Comparison of ENCODE assay signal across 20 mouse cellular contexts in the genomic region with DNA sequence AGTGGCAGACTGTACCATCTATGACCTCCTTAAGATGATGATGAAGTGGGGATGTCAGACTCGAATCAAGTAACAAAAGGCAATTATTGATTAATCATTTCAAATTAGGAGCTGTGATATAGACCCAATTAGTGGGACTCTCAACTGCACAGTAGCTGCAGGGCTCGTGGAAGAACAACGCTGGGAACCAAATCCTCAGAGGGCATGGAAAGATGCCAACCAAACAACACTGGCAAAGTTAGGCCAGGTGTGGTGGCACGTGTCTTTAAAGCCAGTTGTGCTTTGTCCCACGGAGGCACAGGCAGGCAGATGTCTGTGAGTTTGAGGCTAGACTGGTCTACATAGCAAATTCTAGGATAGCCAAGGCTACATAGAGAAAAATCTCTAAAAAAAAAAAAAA. TPM values are rescaled to one million over a fixed set of nuclear protein-coding genes. Genes with fewer than 3 reads are reported as not detected.
DNase-seq lines count a peak whose midpoint lies in the region; ATAC-seq and TF ChIP-seq lines count a peak whose summit lies in the region.
"Had no signal": no experiment of that assay in that cellular context is flagged by ENCODE, and none has a peak within 500 bp of the region (broad histone marks: within the 10 kb centered on the region; RNA-seq: fewer than 3 reads in every experiment).

No protein-coding gene starts in this region.

- no peak for ATAC-seq in cerebellum, adult (ENCODE audit: insufficient number of reproducible peaks, low FRiP score, low TSS enrichment)
- ATAC-seq in kidney, embryonic 15.5 days (replicated peaks; ENCODE audit: low FRiP score) = no peak
- no peak for ATAC-seq in lung, embryonic 16.5 days (ENCODE audit: low read depth)
- ATAC-seq in stomach, postnatal 0 days (ENCODE audit: low FRiP score, low TSS enrichment) = no peak
- ATAC-seq: forebrain, embryonic 14.5 days; inflammation-experienced regulatory T-cells, adult 6 months had no signal

- no peak for TF ChIP-seq EP300 in stomach, postnatal 0 days (optimal IDR thresholded peaks at IDR 0.05)

- no peak overlapping the region for H3K4me3 ChIP-seq in kidney, embryonic 15.5 days (replicated peaks)
- H3K4me3 ChIP-seq in lung, embryonic 16.5 days (ENCODE audit: low read length) = no peak overlapping the region
- H3K4me3 ChIP-seq in stomach, postnatal 0 days (ENCODE audit: low read depth, low read length) = no peak overlapping the region
- H3K4me3 ChIP-seq: gastrocnemius, adult 2 months; heart, embryonic 15.5 days had no signal

- DNase-seq in cerebellum, adult 9-11 months = peak; percentile 4
- no peak for DNase-seq in kidney, postnatal 10 days
- DNase-seq in lung, postnatal 4 days = no peak
- no peak for DNase-seq in stomach, postnatal 0 days (ENCODE audit: low spot score)
- DNase-seq in ovary, adult 18-20 months (ENCODE audit: low spot score) = no peak
- DNase-seq: adrenal gland, postnatal 36 days; cerebellum, adult 11 months; cerebellum, postnatal 25 days; gastrocnemius, adult 2 months; heart, postnatal 36 days; thymus, postnatal 25 days had no signal

- peaks cover 9% of the 10 kb centered on the region for H3K27me3 ChIP-seq in kidney, embryonic 15.5 days
- H3K27me3 ChIP-seq in lung, embryonic 16.5 days (ENCODE audit: control insufficient read depth, insufficient read depth, low read depth, low read length) = no peaks in the 10 kb centered on the region
- no peaks in the 10 kb centered on the region for H3K27me3 ChIP-seq in stomach, postnatal 0 days (ENCODE audit: control insufficient read depth, insufficient read depth, low read length)

- WGBS in kidney, embryonic 15.5 days = 81% methylated on average over 5 of the region's 5 CpGs
- WGBS in lung, embryonic 16.5 days = 67% methylated on average over 5 of the region's 5 CpGs
- WGBS in stomach, postnatal 0 days = 61% methylated on average over 5 of the region's 5 CpGs

- H3K4me2 ChIP-seq in kidney, embryonic 15.5 days = no peak overlapping the region; the same call in 1 of the 2 replicates
- 0 out of 2 replicates have a peak overlapping the region, but pooled peaks have one; percentile 26 for H3K4me2 ChIP-seq in lung, embryonic 16.5 days (ENCODE audit: low read depth, low read length)
- no peak overlapping the region for H3K4me2 ChIP-seq in stomach, postnatal 0 days (replicated peaks; ENCODE audit: low read depth)
- H3K4me2 ChIP-seq: hindbrain, embryonic 14.5 days; midbrain, embryonic 11.5 days had no signal

- peaks cover 88% of the 10 kb centered on the region for H3K4me1 ChIP-seq in kidney, embryonic 15.5 days
- peaks cover 49% of the 10 kb centered on the region for H3K4me1 ChIP-seq in lung, embryonic 16.5 days (replicated peaks; ENCODE audit: control insufficient read depth, insufficient read depth, low read length)
- H3K4me1 ChIP-seq in stomach, postnatal 0 days (replicated peaks; ENCODE audit: control insufficient read depth, insufficient read depth) = peaks cover 5% of the 10 kb centered on the region

- no peak overlapping the region for H3K9ac ChIP-seq in kidney, embryonic 15.5 days
- H3K9ac ChIP-seq in lung, embryonic 16.5 days (ENCODE audit: low read length) = no peak overlapping the region
- H3K9ac ChIP-seq in stomach, postnatal 0 days (ENCODE audit: low read length) = no peak overlapping the region
- H3K9ac ChIP-seq: heart, embryonic 15.5 days; hindbrain, embryonic 14.5 days had no signal

- 0 out of 2 replicates have a peak overlapping the region, but pooled peaks have one; percentile 89 for H3K27ac ChIP-seq in kidney, embryonic 15.5 days
- H3K27ac ChIP-seq in lung, embryonic 16.5 days (ENCODE audit: low read length) = peak overlapping the region; percentile 95
- peak overlapping the region; percentile 95 for H3K27ac ChIP-seq in stomach, postnatal 0 days (replicated peaks)
- H3K27ac ChIP-seq: gastrocnemius, adult 2 months; hindbrain, embryonic 14.5 days had no signal

- peaks cover 18% of the 10 kb centered on the region for H3K36me3 ChIP-seq in kidney, embryonic 15.5 days
- peaks cover 10% of the 10 kb centered on the region for H3K36me3 ChIP-seq in lung, embryonic 16.5 days (ENCODE audit: control insufficient read depth, insufficient read depth, low read length)
- H3K36me3 ChIP-seq in stomach, postnatal 0 days (ENCODE audit: control insufficient read depth, insufficient read depth, low read length) = no peaks in the 10 kb centered on the region
- H3K36me3 ChIP-seq: heart, embryonic 15.5 days had no signal

- H3K9me3 ChIP-seq in kidney, embryonic 15.5 days (replicated peaks) = no peaks in the 10 kb centered on the region
- H3K9me3 ChIP-seq in lung, embryonic 16.5 days (ENCODE audit: control insufficient read depth, low read length) = no peaks in the 10 kb centered on the region
- H3K9me3 ChIP-seq in stomach, postnatal 0 days (ENCODE audit: control insufficient read depth, low read length) = no peaks in the 10 kb centered on the region
- H3K9me3 ChIP-seq: heart, embryonic 15.5 days; limb, embryonic 10.5 days had no signal

- no peak for TF ChIP-seq CTCF in stomach, postnatal 0 days (IDR thresholded peaks at IDR 0.05; ENCODE audit: low read depth)

RNA-seq across cellular contexts. Expression of gene Prss8, which starts 0.7 kb away (rescaled TPM):
- polyA plus RNA-seq in kidney, embryonic 15.5 days (2015; fragmentation: Nextera tagmentation; extraction: Ambion mirVana) = 56.9 and 59.5 TPM in 2 replicates
- polyA plus RNA-seq in lung, embryonic 16.5 days (2015; fragmentation: Nextera tagmentation; extraction: Ambion mirVana) = 101 and 108 TPM in 2 replicates
- 77.4 and 85.3 TPM in 2 replicates for polyA plus RNA-seq in stomach, postnatal 0 days (2015; fragmentation: Nextera tagmentation; extraction: Ambion mirVana)
- polyA plus RNA-seq: inflammation-experienced regulatory T-cells, adult 6 months had no signal

RNA-seq across cellular contexts. Expression of gene Prss36, which starts 15.9 kb away (rescaled TPM):
- polyA plus RNA-seq in kidney, embryonic 15.5 days (2015; fragmentation: Nextera tagmentation; extraction: Ambion mirVana) = 11.5 and 12.4 TPM in 2 replicates
- 12.3 and 12.4 TPM in 2 replicates for polyA plus RNA-seq in lung, embryonic 16.5 days (2015; fragmentation: Nextera tagmentation; extraction: Ambion mirVana)
- polyA plus RNA-seq in stomach, postnatal 0 days (2015; fragmentation: Nextera tagmentation; extraction: Ambion mirVana) = 9.1 and 9.7 TPM in 2 replicates

RNA-seq across cellular contexts. Expression of gene Kat8, which starts 18.3 kb away (rescaled TPM):
- 41.8 and 43.5 TPM in 2 replicates for polyA plus RNA-seq in kidney, embryonic 15.5 days (2015; fragmentation: Nextera tagmentation; extraction: Ambion mirVana)
- polyA plus RNA-seq in lung, embryonic 16.5 days (2015; fragmentation: Nextera tagmentation; extraction: Ambion mirVana) = 37.2 and 38.9 TPM in 2 replicates
- polyA plus RNA-seq in stomach, postnatal 0 days (2015; fragmentation: Nextera tagmentation; extraction: Ambion mirVana) = 15.1 and 16.6 TPM in 2 replicates

RNA-seq across cellular contexts. Expression of gene Bckdk, which starts 26.8 kb away (rescaled TPM):
- polyA plus RNA-seq in kidney, embryonic 15.5 days (2015; fragmentation: Nextera tagmentation; extraction: Ambion mirVana) = 120 and 140 TPM in 2 replicates
- 129 and 133 TPM in 2 replicates for polyA plus RNA-seq in lung, embryonic 16.5 days (2015; fragmentation: Nextera tagmentation; extraction: Ambion mirVana)
- 102 and 106 TPM in 2 replicates for polyA plus RNA-seq in stomach, postnatal 0 days (2015; fragmentation: Nextera tagmentation; extraction: Ambion mirVana)

RNA-seq across cellular contexts. Expression of gene Vkorc1, which starts 35.2 kb away (rescaled TPM):
- 152 and 162 TPM in 2 replicates for polyA plus RNA-seq in kidney, embryonic 15.5 days (2015; fragmentation: Nextera tagmentation; extraction: Ambion mirVana)
- polyA plus RNA-seq in lung, embryonic 16.5 days (2015; fragmentation: Nextera tagmentation; extraction: Ambion mirVana) = 159 and 162 TPM in 2 replicates
- 123 and 130 TPM in 2 replicates for polyA plus RNA-seq in stomach, postnatal 0 days (2015; fragmentation: Nextera tagmentation; extraction: Ambion mirVana)
